Mouse (Mus musculus): ENCODE results near the gene Adat1.

- TF ChIP-seq BHLHE40 (IDR thresholded peaks at IDR 0.05; ENCODE audit: borderline replicate concordance, low read depth, low read length) (no peak), CTCF (IDR thresholded peaks at IDR 0.05 in 2 of 3, conservative IDR thresholded peaks at IDR 0.05 in 1 of 3; ENCODE audit: control insufficient read depth in 1 of 3, insufficient read depth in 1 of 3, low read depth in 2 of 3, low read length in 3 of 3, poor library complexity in 1 of 3, severe bottlenecking in 1 of 3) (no peak), EP300 (IDR thresholded peaks at IDR 0.05; ENCODE audit: low read depth in 1 of 2, low read length in 2 of 2) (no peak), E2F4 (IDR thresholded peaks at IDR 0.05; ENCODE audit: borderline replicate concordance, low read depth, low read length) (no peak), CHD2 (IDR thresholded peaks at IDR 0.05; ENCODE audit: low read length) (no peak), ETS1 (IDR thresholded peaks at IDR 0.05; ENCODE audit: low read depth, low read length) (no peak), JUND (IDR thresholded peaks at IDR 0.05; ENCODE audit: low read depth, low read length) (no peak), POLR2AphosphoS2 (IDR thresholded peaks at IDR 0.05; ENCODE audit: low read length) (no peak), SMC3 (IDR thresholded peaks at IDR 0.05; ENCODE audit: low read depth, low read length) (no peak)
These were observed 37.1 kb downstream of the Adat1 start for GRCm38 (mm10) chr8:111954844-111955594.
